Mouse (Mus musculus) embryonic fibroblast, embryonic 13.5 days (primary cell): ENCODE data around the gene Fam45a. TPM values are rescaled to one million over a fixed set of nuclear protein-coding genes. Genes with fewer than 3 reads are reported as not detected.

Experiments
- H3K27ac ChIP-seq: 2 replicates; pipeline ENCODE4 v1.5.1; 2012; ENCODE audit warnings: low read length, control low read depth, inconsistent platforms; ENCODE audit not compliant: insufficient read depth
- H3K4me1 ChIP-seq: 2 replicates; pipeline ENCODE4 v1.6.1; 2011; ENCODE audit warnings: low read length; ENCODE audit not compliant: control insufficient read depth, insufficient read depth
- H3K4me3 ChIP-seq: 2 replicates; pipeline ENCODE4 v1.5.1; 2011; ENCODE audit warnings: mild to moderate bottlenecking, control low read depth, low read length; ENCODE audit not compliant: insufficient read depth
- CTCF ChIP-seq: IDR thresholded peaks from 2 replicates; pipeline ENCODE4 v1.5.1; 2011; ENCODE audit warnings: mild to moderate bottlenecking, control low read depth, low read length, moderate library complexity, borderline replicate concordance; ENCODE audit not compliant: insufficient read depth
- POLR2A ChIP-seq: IDR thresholded peaks from 2 replicates; pipeline ENCODE4 v1.6.1; 2011; ENCODE audit warnings: low read depth, mild to moderate bottlenecking, control low read depth, low read length, moderate library complexity
- polyA plus RNA-seq: library from polyadenylated mRNA; stranded (reverse); fragments of >200 nt; gene quantifications from 2 replicates; pipeline ENCODE4 v1.2.4, GENCODE M21; 2011; ENCODE audit warnings: low read depth; ENCODE audit not compliant: missing spikeins, insufficient read length

The Fam45a gene
- polyA plus RNA-seq, 1 experiment, result 55.9 TPM

DNA sequence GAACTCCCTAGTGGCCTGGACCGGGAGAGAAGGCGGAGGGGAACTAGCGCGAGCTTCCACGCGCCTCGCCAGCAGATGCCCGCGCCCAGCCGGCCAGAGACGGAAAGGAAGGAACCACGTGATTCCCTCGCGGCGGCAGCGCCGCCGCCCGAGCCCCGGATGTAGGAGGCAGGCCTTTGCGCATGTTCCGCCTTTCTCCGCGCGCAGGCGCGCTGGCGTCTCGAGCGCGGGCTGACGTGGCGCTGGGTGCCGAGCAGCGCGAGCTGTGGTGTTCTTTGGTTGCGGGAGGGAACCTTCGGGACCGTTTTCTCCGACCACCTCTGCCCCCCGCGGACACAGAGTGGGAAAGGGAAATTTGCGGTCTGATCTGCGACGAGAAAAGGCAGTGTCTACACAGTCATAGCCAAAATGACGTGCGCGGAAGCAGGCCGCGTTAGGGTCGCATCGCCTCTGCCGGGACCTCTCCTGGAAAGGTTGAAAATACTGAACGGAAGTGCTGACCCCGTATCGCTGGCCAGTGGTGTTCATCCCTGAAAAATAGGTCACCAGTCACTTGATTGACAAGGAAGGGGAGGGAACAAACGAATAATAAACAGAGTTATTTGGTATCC, 20.7 kb upstream of the Fam45a start, which contains the start of gene Eif3a:
Eif3a (minus strand) TSS at position 108 of the 611 bp plus-strand sequence.
- H3K4me1 ChIP-seq, result peaks cover 3% of the 10 kb centered on the region
- no peak for TF ChIP-seq CTCF
- peak; percentile 92 for TF ChIP-seq POLR2A
- H3K4me3 ChIP-seq, result peak within 1 kb of the TSS; percentile 74
- H3K27ac ChIP-seq, result peak within 1 kb of the TSS; percentile 98

GRCm38 (mm10) chr19:60791164-60791563, 20.2 kb upstream of the Fam45a start:
- H3K27ac ChIP-seq, result peak overlapping the region; percentile 98
- H3K4me3 ChIP-seq, result peak overlapping the region; percentile 44
- TF ChIP-seq POLR2A (no peak), CTCF (no peak)
- H3K4me1 ChIP-seq, result peaks cover 3% of the 10 kb centered on the region

DNA sequence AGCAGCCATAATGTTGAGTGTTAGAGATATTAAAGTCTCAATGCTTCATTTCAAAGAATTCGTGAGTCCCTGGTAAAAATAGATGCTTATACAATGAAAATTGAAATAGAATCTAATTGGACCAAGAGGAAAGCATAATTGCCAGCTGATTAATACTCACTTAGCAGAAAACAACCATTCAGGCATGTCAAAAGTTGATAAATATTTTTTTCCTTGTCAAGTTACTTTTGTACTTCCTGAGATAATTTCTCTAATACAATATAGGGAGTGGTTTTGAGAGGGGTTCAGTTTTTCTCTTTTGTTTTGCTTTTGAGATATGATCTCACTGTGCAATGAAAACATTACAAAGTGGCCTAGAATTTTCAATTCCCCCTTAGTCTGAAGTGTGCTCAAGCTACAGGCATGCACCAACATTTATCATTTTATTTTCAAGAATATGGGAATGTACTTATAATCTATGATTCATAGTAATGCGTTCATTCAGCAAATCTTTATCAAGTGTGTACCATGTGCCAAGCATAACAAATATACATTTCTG, 18.1 kb upstream of the Fam45a start:
- Histone ChIP-seq H3K4me3 (no peak overlapping the region), H3K27ac (no peak overlapping the region)
- no peak for TF ChIP-seq CTCF
- TF ChIP-seq POLR2A, result no peak

DNA sequence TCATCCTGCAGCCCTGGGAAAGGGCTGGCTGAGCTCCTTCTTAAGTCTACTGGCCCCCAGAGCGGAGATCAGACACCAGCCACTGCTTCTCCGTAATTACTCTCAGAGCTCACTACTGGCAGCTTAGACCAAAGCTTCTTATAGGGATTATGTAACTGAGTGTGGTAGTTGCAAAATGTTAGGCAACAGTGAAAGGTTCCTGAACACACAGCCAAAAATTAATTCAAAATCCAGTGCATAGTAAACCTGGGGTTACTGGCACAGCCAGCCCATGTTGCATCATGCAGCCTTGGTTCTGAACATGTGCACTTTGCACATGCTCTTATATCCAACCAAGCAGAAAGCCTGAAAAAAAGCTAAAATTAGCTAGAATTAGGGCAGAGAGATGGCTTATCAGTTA, 16.1 kb upstream of the Fam45a start:
- TF ChIP-seq POLR2A (no peak), CTCF (no peak)
- Histone ChIP-seq H3K4me3 (no peak overlapping the region), H3K27ac (no peak overlapping the region), H3K4me1 (no peaks in the 10 kb centered on the region)

More for the DNA sequence above, 18.1 kb upstream of the Fam45a start:
- H3K4me1 ChIP-seq, result no peaks in the 10 kb centered on the region

DNA sequence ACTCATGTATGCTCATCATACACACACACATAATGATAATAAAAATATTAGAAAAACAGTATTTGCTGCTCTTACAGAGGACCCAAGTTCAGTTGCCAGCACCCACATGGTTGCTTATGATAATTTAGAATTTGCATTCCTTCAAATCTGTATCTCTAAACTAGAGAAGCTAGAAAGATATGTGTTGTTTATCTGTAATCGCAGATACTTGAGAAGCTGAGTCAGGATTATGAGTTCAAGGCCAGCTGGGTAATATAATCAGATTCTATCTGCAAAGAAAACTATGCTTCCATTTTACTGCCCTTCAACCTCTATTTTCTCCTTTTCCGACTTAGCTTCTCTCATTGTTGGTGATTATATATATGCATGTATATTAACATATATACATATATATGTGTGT, 14.0 kb upstream of the Fam45a start:
- H3K4me3 ChIP-seq, result no peak overlapping the region
- H3K4me1 ChIP-seq, result no peaks in the 10 kb centered on the region
- no peak for TF ChIP-seq CTCF
- TF ChIP-seq POLR2A, result no peak
- H3K27ac ChIP-seq, result no peak overlapping the region

DNA sequence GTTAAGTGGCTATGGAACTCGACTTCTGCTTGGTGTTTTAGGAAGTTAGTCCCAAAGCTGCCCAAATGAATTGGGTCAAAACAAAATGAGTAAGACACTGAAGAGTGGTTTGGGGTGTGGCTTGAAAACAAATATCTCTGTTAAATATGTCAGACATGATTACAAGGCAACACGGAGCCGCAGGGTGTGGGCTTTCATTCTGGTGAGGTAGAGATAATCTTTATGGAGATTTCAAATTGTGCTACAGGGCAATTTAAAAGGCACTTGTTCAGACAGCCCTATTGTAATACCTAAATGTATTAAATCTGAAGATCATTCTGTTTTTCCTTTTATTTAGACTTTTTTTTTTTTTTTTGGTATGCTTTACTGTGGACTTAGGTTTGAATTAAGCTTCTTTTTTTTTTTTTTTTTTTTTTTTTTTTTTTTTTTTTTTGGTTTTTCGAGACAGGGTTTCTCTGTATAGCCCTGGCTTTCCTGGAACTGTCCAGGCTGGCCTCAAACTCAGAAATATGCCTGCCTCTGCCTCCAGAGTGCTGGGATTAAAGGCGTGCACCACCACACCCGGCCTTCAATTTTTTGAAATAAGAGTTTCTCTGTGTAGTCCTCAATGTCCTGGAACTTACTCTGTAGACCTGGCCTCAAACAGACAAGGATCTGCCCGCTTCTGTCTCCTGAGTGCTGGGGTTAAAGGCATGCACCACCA, 11.4 kb upstream of the Fam45a start:
- no peak for TF ChIP-seq POLR2A
- TF ChIP-seq CTCF, result no peak
- Histone ChIP-seq H3K27ac (no peak overlapping the region), H3K4me1 (no peaks in the 10 kb centered on the region), H3K4me3 (no peak overlapping the region)

- no peaks in the 10 kb centered on the region for H3K4me1 ChIP-seq
- H3K4me3 ChIP-seq, result no peak overlapping the region
- H3K27ac ChIP-seq, result no peak overlapping the region
- TF ChIP-seq CTCF (no peak), POLR2A (no peak)
Observed at GRCm38 (mm10) chr19:60804903-60805302, 6.5 kb upstream of the Fam45a start.

GRCm38 (mm10) chr19:60809927-60810326, 1.5 kb upstream of the Fam45a start:
- H3K4me1 ChIP-seq, result no peaks in the 10 kb centered on the region; the same call in 1 of the 2 replicates
- TF ChIP-seq CTCF (no peak), POLR2A (no peak)
- no peak overlapping the region for H3K4me3 ChIP-seq
- no peak overlapping the region for H3K27ac ChIP-seq

GRCm38 (mm10) chr19:60812036-60812389, 628 bp downstream of the Fam45a start:
- no peak overlapping the region for H3K27ac ChIP-seq
- H3K4me3 ChIP-seq, result peak overlapping the region; percentile 80
- H3K4me1 ChIP-seq, result no peaks in the 10 kb centered on the region; the same call in 1 of the 2 replicates
- TF ChIP-seq CTCF, result no peak
- no peak for TF ChIP-seq POLR2A

- no peaks in the 10 kb centered on the region; the same call in 1 of the 2 replicates for H3K4me1 ChIP-seq
- no peak overlapping the region for H3K4me3 ChIP-seq
- H3K27ac ChIP-seq, result no peak overlapping the region
- TF ChIP-seq CTCF (no peak), POLR2A (no peak)
Observed at GRCm38 (mm10) chr19:60813133-60813532, 1.7 kb downstream of the Fam45a start.
